Mouse (Mus musculus) heart, embryonic 10.5 days (tissue): Measurements from ENCODE around the gene Dnah11. TPM values are rescaled to one million over a fixed set of nuclear protein-coding genes. Genes with fewer than 3 reads are reported as not detected.
A peak's percentile ranks its signal among the peaks of the same experiment; 100 is the strongest.

ENCODE experiments used
- DNase-seq: peaks from one replicate; pipeline ENCODE4 v3.0.0-alpha.2; 2017; ENCODE audit warnings: low spot score
- H3K27ac ChIP-seq: fragments of 300-500 bp; sonication (generic); 2 replicates; pipeline ENCODE4 v1.5.1; 2016; ENCODE audit warnings: mild to moderate bottlenecking
- H3K27me3 ChIP-seq: fragments of 300-500 bp; sonication (generic); 2 replicates; pipeline ENCODE4 v1.6.1; 2016; ENCODE audit warnings: mild to moderate bottlenecking; ENCODE audit not compliant: poor library complexity, insufficient read depth, severe bottlenecking
- H3K36me3 ChIP-seq: fragments of 300-500 bp; sonication (generic); 2 replicates; pipeline ENCODE4 v1.6.1; 2016; ENCODE audit warnings: mild to moderate bottlenecking, moderate library complexity
- H3K4me1 ChIP-seq: fragments of 300-500 bp; sonication (generic); 2 replicates; pipeline ENCODE4 v1.6.1; 2016; ENCODE audit warnings: mild to moderate bottlenecking
- H3K4me3 ChIP-seq: fragments of 300-500 bp; sonication (generic); 2 replicates; pipeline ENCODE4 v1.5.1; 2016; ENCODE audit warnings: mild to moderate bottlenecking, moderate library complexity
- H3K9me3 ChIP-seq: fragments of 300-500 bp; sonication (generic); 2 replicates; pipeline ENCODE4 v1.6.1; 2016; ENCODE audit warnings: mild to moderate bottlenecking, moderate library complexity
- whole genome bisulfite sequencing: fragments of 180-500 bp; shearing (Covaris S2); methylation state at CpG from one replicate; pipeline ENCODE4 v1.1.7; 2016; 5-methylcytosine and 5-hydroxymethylcytosine counted together
- polyA plus RNA-seq: library from polyadenylated mRNA; unstranded; fragments of >200 nt; fragmentation: Nextera tagmentation; extraction: Ambion mirVana; gene quantifications from 2 replicates; pipeline ENCODE4 v1.2.1, GENCODE M21; 2016

The Dnah11 gene
- 0.08 TPM in 1 of 2 replicates, not detected in the other for polyA plus RNA-seq

- H3K27ac ChIP-seq, result no peak within 1 kb of the TSS
- DNase-seq, result peak; percentile 91
- peaks cover 7% of the 10 kb centered on the region; the same call in 1 of the 2 replicates for H3K4me1 ChIP-seq
- no peaks in the 10 kb centered on the region for H3K36me3 ChIP-seq
- peak within 1 kb of the TSS; percentile 72 for H3K4me3 ChIP-seq
- H3K27me3 ChIP-seq, result peaks cover 49% of the 10 kb centered on the region
- no peaks in the 10 kb centered on the region for H3K9me3 ChIP-seq
- WGBS, result under 1% methylated on average over 47 of the region's 47 CpGs
Observed at GRCm38 (mm10) chr12:118198386-118199093, at the start of gene Dnah11. TSS of gene Dnah11 (minus strand) at chr12:118199043.

- DNase-seq, result no peak
- Histone ChIP-seq H3K36me3 (no peaks in the 10 kb centered on the region), H3K27me3 (no peaks in the 10 kb centered on the region), H3K27ac (no peak overlapping the region), H3K9me3 (no peaks in the 10 kb centered on the region), H3K4me3 (no peak overlapping the region), H3K4me1 (no peaks in the 10 kb centered on the region)
- 54% methylated on average over 3 of the region's 3 CpGs for WGBS
Observed at GRCm38 (mm10) chr12:118221182-118221581, 22.3 kb upstream of the Dnah11 start.

GRCm38 (mm10) chr12:118220062-118220461, 21.2 kb upstream of the Dnah11 start:
- Histone ChIP-seq H3K27ac (no peak overlapping the region), H3K4me3 (no peak overlapping the region)
- DNase-seq, result no peak

GRCm38 (mm10) chr12:118212163-118212562, 13.3 kb upstream of the Dnah11 start:
- H3K4me1 ChIP-seq, result no peaks in the 10 kb centered on the region
- WGBS, result 88% methylated on average over 2 of the region's 2 CpGs

More at GRCm38 (mm10) chr12:118220062-118220461, 21.2 kb upstream of the Dnah11 start:
- no peaks in the 10 kb centered on the region for H3K27me3 ChIP-seq
- no peaks in the 10 kb centered on the region for H3K36me3 ChIP-seq
- H3K4me1 ChIP-seq, result no peaks in the 10 kb centered on the region
- H3K9me3 ChIP-seq, result no peaks in the 10 kb centered on the region

GRCm38 (mm10) chr12:118196583-118196982, 2.3 kb downstream of the Dnah11 start:
- no peaks in the 10 kb centered on the region for H3K9me3 ChIP-seq
- WGBS, result 74% methylated on average over 2 of the region's 2 CpGs
- H3K27ac ChIP-seq, result no peak overlapping the region
- peaks cover 49% of the 10 kb centered on the region for H3K27me3 ChIP-seq
- H3K36me3 ChIP-seq, result no peaks in the 10 kb centered on the region
- H3K4me3 ChIP-seq, result no peak overlapping the region
- DNase-seq, result no peak
- peaks cover 7% of the 10 kb centered on the region; the same call in 1 of the 2 replicates for H3K4me1 ChIP-seq

More at GRCm38 (mm10) chr12:118212163-118212562, 13.3 kb upstream of the Dnah11 start:
- H3K27ac ChIP-seq, result no peak overlapping the region
- no peaks in the 10 kb centered on the region for H3K27me3 ChIP-seq
- no peak for DNase-seq
- H3K36me3 ChIP-seq, result no peaks in the 10 kb centered on the region
- no peak overlapping the region for H3K4me3 ChIP-seq
- no peaks in the 10 kb centered on the region for H3K9me3 ChIP-seq

GRCm38 (mm10) chr12:118189535-118189934, 9.3 kb downstream of the Dnah11 start:
- peaks cover 20% of the 10 kb centered on the region for H3K4me1 ChIP-seq
- DNase-seq, result no peak
- H3K27me3 ChIP-seq, result peaks cover 6% of the 10 kb centered on the region; the same call in 1 of the 2 replicates
- no peaks in the 10 kb centered on the region for H3K36me3 ChIP-seq
- H3K4me3 ChIP-seq, result no peak overlapping the region
- WGBS, result 66% methylated on average over 3 of the region's 3 CpGs
- no peaks in the 10 kb centered on the region for H3K9me3 ChIP-seq
- no peak overlapping the region for H3K27ac ChIP-seq

GRCm38 (mm10) chr12:118187663-118188062, 11.2 kb downstream of the Dnah11 start:
- Histone ChIP-seq H3K27me3 (peaks cover 6% of the 10 kb centered on the region; the same call in 1 of the 2 replicates), H3K4me3 (no peak overlapping the region), H3K9me3 (no peaks in the 10 kb centered on the region), H3K4me1 (peaks cover 20% of the 10 kb centered on the region), H3K36me3 (no peaks in the 10 kb centered on the region), H3K27ac (no peak overlapping the region)
- no peak for DNase-seq
- 26% methylated on average over 2 of the region's 2 CpGs for WGBS

GRCm38 (mm10) chr12:118186881-118187489, 11.9 kb downstream of the Dnah11 start:
- H3K27ac ChIP-seq, result no peak overlapping the region
- WGBS, result 40% methylated on average over 4 of the region's 4 CpGs
- peaks cover 20% of the 10 kb centered on the region for H3K4me1 ChIP-seq
- DNase-seq, result no peak
- H3K4me3 ChIP-seq, result no peak overlapping the region
- H3K9me3 ChIP-seq, result no peaks in the 10 kb centered on the region
- peaks cover 6% of the 10 kb centered on the region; the same call in 1 of the 2 replicates for H3K27me3 ChIP-seq
- H3K36me3 ChIP-seq, result no peaks in the 10 kb centered on the region

- H3K27me3 ChIP-seq, result peaks cover 6% of the 10 kb centered on the region; the same call in 1 of the 2 replicates
- H3K4me3 ChIP-seq, result no peak overlapping the region
- no peaks in the 10 kb centered on the region for H3K9me3 ChIP-seq
- no peaks in the 10 kb centered on the region for H3K36me3 ChIP-seq
- peaks cover 20% of the 10 kb centered on the region for H3K4me1 ChIP-seq
- no peak overlapping the region for H3K27ac ChIP-seq
- WGBS, result 40% methylated on average over 4 of the region's 4 CpGs
- DNase-seq, result no peak
Observed at GRCm38 (mm10) chr12:118186120-118186880, 12.5 kb downstream of the Dnah11 start.

- no peak for DNase-seq
- 58% methylated on average over 1 of the region's 1 CpGs for WGBS
- Histone ChIP-seq H3K4me3 (no peak overlapping the region), H3K27me3 (0 out of 2 replicates have a peak, but pooled peaks cover 3% of the 10 kb centered on the region), H3K27ac (no peak overlapping the region), H3K9me3 (no peaks in the 10 kb centered on the region), H3K4me1 (peaks cover 20% of the 10 kb centered on the region), H3K36me3 (no peaks in the 10 kb centered on the region)
Observed at GRCm38 (mm10) chr12:118184731-118185130, 14.1 kb downstream of the Dnah11 start.

GRCm38 (mm10) chr12:118177756-118178155, 21.1 kb downstream of the Dnah11 start:
- DNase-seq, result no peak
- Histone ChIP-seq H3K27ac (no peak overlapping the region), H3K27me3 (no peaks in the 10 kb centered on the region), H3K36me3 (no peaks in the 10 kb centered on the region), H3K4me3 (no peak overlapping the region), H3K9me3 (no peaks in the 10 kb centered on the region), H3K4me1 (no peaks in the 10 kb centered on the region)
- 81% methylated on average over 5 of the region's 5 CpGs for WGBS

GRCm38 (mm10) chr12:118164785-118165184, 34.1 kb downstream of the Dnah11 start:
- Histone ChIP-seq H3K36me3 (no peaks in the 10 kb centered on the region), H3K4me1 (no peaks in the 10 kb centered on the region), H3K27ac (no peak overlapping the region), H3K27me3 (no peaks in the 10 kb centered on the region), H3K4me3 (no peak overlapping the region), H3K9me3 (peaks cover 6% of the 10 kb centered on the region; the same call in 1 of the 2 replicates)
- no peak for DNase-seq
- WGBS, result 29% methylated on average over 4 of the region's 4 CpGs

- Histone ChIP-seq H3K27ac (no peak overlapping the region), H3K4me1 (no peaks in the 10 kb centered on the region), H3K27me3 (no peaks in the 10 kb centered on the region), H3K9me3 (no peaks in the 10 kb centered on the region), H3K4me3 (no peak overlapping the region), H3K36me3 (no peaks in the 10 kb centered on the region)
- no peak for DNase-seq
- 86% methylated on average over 5 of the region's 5 CpGs for WGBS
Observed at GRCm38 (mm10) chr12:118156986-118157385, 41.9 kb downstream of the Dnah11 start.
